Mouse (Mus musculus): ENCODE data around the gene Ptpro. TPM values are rescaled to one million over a fixed set of nuclear protein-coding genes. Genes with fewer than 3 reads are reported as not detected.

Gene Ptpro
- 2.6 and 3.0 TPM in 2 replicates for polyA plus RNA-seq (2015; fragmentation: Nextera tagmentation; extraction: Ambion mirVana)

- Histone ChIP-seq H3K9me3 (replicated peaks) (no peaks in the 10 kb centered on the region), H3K36me3 (no peaks in the 10 kb centered on the region)
- ATAC-seq (ENCODE audit: insufficient number of reproducible peaks, low FRiP score, low TSS enrichment, low read depth), result peak; percentile 47; the same call in 1 of the 2 replicates
These were observed at the start of gene Ptpro for GRCm38 (mm10) chr6:137252194-137252886. TSS of gene Ptpro (plus strand) at chr6:137252319.

DNA sequence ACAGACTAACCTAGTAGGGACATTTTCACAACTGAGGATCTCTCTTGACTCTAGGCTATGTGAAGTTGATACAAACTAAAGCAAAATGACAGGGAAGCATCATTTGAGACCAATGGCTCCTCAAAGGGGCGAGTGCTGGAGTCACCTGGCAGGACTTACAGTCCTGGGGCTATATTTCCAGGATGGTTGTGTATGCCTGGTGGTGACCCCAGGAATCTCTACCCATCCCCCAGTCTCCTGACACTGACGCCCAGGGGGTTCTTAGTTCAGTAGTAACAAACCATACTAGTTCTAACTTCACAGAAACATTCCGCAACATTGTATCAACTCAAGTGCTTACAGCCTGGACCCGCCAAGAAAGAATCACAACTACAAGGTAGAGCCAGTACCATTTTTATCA lies 49.5 kb upstream of the Ptpro start:
- no peaks in the 10 kb centered on the region for H3K9me3 ChIP-seq (replicated peaks)
- H3K4me3 ChIP-seq (replicated peaks), result no peak overlapping the region
- H3K27ac ChIP-seq (replicated peaks), result no peak overlapping the region
- no peaks in the 10 kb centered on the region for H3K36me3 ChIP-seq
- no peak for ATAC-seq (ENCODE audit: insufficient number of reproducible peaks, low FRiP score, low TSS enrichment, low read depth)
- no peaks in the 10 kb centered on the region for H3K4me1 ChIP-seq
- WGBS, result 86% methylated on average over 4 of the region's 4 CpGs
- H3K9ac ChIP-seq, result no peak overlapping the region
- no peak overlapping the region for H3K4me2 ChIP-seq (replicated peaks)
- H3K27me3 ChIP-seq, result no peaks in the 10 kb centered on the region

More at GRCm38 (mm10) chr6:137252194-137252886, at the start of gene Ptpro:
- peaks cover 13% of the 10 kb centered on the region for H3K4me1 ChIP-seq
- WGBS, result under 1% methylated on average over 53 of the region's 53 CpGs
- H3K9ac ChIP-seq, result no peak within 1 kb of the TSS
- peak within 1 kb of the TSS; percentile 90 for H3K4me2 ChIP-seq (replicated peaks)
- H3K27ac ChIP-seq (replicated peaks), result no peak within 1 kb of the TSS
- H3K27me3 ChIP-seq, result peaks cover 24% of the 10 kb centered on the region
- peak within 1 kb of the TSS; percentile 46 for H3K4me3 ChIP-seq (replicated peaks)

GRCm38 (mm10) chr6:137205662-137206400 lies 46.3 kb upstream of the Ptpro start:
- no peak overlapping the region for H3K4me2 ChIP-seq (replicated peaks)
- ATAC-seq (ENCODE audit: insufficient number of reproducible peaks, low FRiP score, low TSS enrichment, low read depth), result no peak
- H3K27me3 ChIP-seq, result no peaks in the 10 kb centered on the region
- H3K36me3 ChIP-seq, result no peaks in the 10 kb centered on the region
- no peak overlapping the region for H3K9ac ChIP-seq
- no peak overlapping the region for H3K4me3 ChIP-seq (replicated peaks)
- H3K27ac ChIP-seq (replicated peaks), result no peak overlapping the region
- 52% methylated on average over 11 of the region's 11 CpGs for WGBS
- H3K9me3 ChIP-seq (replicated peaks), result no peaks in the 10 kb centered on the region
- H3K4me1 ChIP-seq, result no peaks in the 10 kb centered on the region

GRCm38 (mm10) chr6:137207126-137207525 lies 45.0 kb upstream of the Ptpro start:
- Histone ChIP-seq H3K9me3 (replicated peaks) (no peaks in the 10 kb centered on the region), H3K36me3 (no peaks in the 10 kb centered on the region), H3K4me3 (replicated peaks) (no peak overlapping the region), H3K4me1 (no peaks in the 10 kb centered on the region), H3K27me3 (no peaks in the 10 kb centered on the region), H3K9ac (no peak overlapping the region), H3K4me2 (replicated peaks) (no peak overlapping the region), H3K27ac (replicated peaks) (no peak overlapping the region)
- WGBS, result 88% methylated on average over 6 of the region's 6 CpGs
- no peak for ATAC-seq (ENCODE audit: insufficient number of reproducible peaks, low FRiP score, low TSS enrichment, low read depth)

- Histone ChIP-seq H3K4me1 (no peaks in the 10 kb centered on the region), H3K27ac (replicated peaks) (no peak overlapping the region), H3K27me3 (no peaks in the 10 kb centered on the region), H3K4me2 (replicated peaks) (no peak overlapping the region), H3K4me3 (replicated peaks) (no peak overlapping the region), H3K9me3 (replicated peaks) (no peaks in the 10 kb centered on the region), H3K9ac (no peak overlapping the region), H3K36me3 (no peaks in the 10 kb centered on the region)
- ATAC-seq (ENCODE audit: insufficient number of reproducible peaks, low FRiP score, low TSS enrichment, low read depth), result no peak
- WGBS, result 82% methylated on average over 8 of the region's 8 CpGs
These were observed 42.1 kb upstream of the Ptpro start for GRCm38 (mm10) chr6:137209992-137210391.

DNA sequence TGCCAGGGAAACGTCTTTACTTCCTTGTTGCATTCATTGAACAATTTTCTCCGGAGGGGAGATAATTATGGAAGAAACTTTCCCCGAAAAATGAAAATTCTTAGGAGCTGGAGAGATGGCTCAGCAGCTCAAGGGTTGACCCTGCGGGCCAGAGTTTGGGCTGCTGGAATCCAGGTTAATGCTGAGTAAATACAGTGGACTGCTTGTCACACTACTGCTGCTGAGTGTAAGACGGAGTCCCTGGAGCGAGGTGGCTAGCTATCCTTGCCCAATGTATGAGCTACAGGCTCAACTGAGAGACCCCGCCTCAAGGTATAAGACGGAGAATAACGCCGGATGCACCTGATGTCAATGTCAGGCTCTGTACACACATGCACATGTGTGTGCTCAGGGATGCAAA lies 41.1 kb upstream of the Ptpro start:
- WGBS, result 89% methylated on average over 10 of the region's 10 CpGs
- H3K27me3 ChIP-seq, result no peaks in the 10 kb centered on the region
- no peak overlapping the region for H3K4me3 ChIP-seq (replicated peaks)
- H3K27ac ChIP-seq (replicated peaks), result no peak overlapping the region
- no peaks in the 10 kb centered on the region for H3K4me1 ChIP-seq
- H3K9me3 ChIP-seq (replicated peaks), result no peaks in the 10 kb centered on the region
- no peaks in the 10 kb centered on the region for H3K36me3 ChIP-seq
- H3K9ac ChIP-seq, result no peak overlapping the region
- ATAC-seq (ENCODE audit: insufficient number of reproducible peaks, low FRiP score, low TSS enrichment, low read depth), result no peak
- H3K4me2 ChIP-seq (replicated peaks), result no peak overlapping the region

DNA sequence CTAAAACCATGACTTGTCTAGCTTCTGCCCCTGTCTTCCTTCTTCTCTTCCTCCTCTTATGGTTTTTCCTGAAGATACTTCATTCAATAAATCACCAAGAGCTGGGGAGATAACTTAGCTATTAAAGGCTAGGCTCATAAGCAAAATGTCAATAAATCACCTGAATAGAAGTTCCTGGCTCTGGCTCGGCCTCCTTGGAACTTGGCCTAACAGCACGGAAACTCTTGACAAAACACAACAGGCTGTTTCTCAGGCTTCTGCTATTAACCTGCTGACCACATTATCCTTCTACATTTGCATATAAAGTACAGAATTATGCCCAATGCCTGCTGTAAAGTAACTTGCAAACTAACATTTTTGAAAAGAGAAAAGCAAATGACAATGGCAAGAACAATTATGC lies 40.7 kb upstream of the Ptpro start:
- Histone ChIP-seq H3K9ac (no peak overlapping the region), H3K27me3 (no peaks in the 10 kb centered on the region), H3K4me1 (no peaks in the 10 kb centered on the region), H3K4me3 (replicated peaks) (no peak overlapping the region), H3K36me3 (no peaks in the 10 kb centered on the region), H3K9me3 (replicated peaks) (no peaks in the 10 kb centered on the region), H3K4me2 (replicated peaks) (no peak overlapping the region), H3K27ac (replicated peaks) (no peak overlapping the region)
- 85% methylated on average over 2 of the region's 2 CpGs for WGBS
- no peak for ATAC-seq (ENCODE audit: insufficient number of reproducible peaks, low FRiP score, low TSS enrichment, low read depth)

DNA sequence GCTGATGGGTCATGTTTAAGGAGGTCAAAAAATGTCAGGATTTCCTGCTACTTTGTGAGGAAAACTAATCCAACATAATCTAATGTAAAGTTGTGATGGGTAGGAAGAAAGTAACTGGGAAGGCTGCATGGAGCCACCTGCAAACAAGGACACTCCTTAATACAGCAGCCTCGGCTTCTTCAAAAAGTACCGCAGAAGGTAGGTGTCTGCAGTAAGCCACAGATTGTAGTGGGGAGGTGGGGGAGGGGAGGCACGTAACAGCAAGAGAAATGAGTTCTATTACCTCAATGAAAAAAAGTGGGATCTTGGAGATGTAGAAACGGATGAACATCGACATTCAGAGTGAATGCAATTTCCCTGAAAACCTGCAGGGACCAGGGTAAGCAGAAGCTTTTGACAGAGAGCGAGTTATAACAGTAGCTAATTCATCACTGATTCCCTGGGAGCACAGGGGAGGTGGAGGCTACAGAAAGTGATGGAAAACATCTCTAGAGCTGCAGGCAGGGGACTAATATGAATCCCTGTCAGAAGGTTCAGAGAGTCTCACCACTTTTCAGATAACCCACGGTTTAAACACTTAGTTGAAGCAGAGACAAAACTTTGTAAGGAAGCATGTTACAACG lies 34.2 kb upstream of the Ptpro start:
- Histone ChIP-seq H3K9me3 (replicated peaks) (no peaks in the 10 kb centered on the region), H3K27ac (replicated peaks) (no peak overlapping the region), H3K9ac (no peak overlapping the region), H3K4me1 (no peaks in the 10 kb centered on the region), H3K4me3 (replicated peaks) (no peak overlapping the region), H3K36me3 (no peaks in the 10 kb centered on the region), H3K27me3 (no peaks in the 10 kb centered on the region), H3K4me2 (replicated peaks) (no peak overlapping the region)
- no peak for ATAC-seq (ENCODE audit: insufficient number of reproducible peaks, low FRiP score, low TSS enrichment, low read depth)
- WGBS, result 77% methylated on average over 8 of the region's 8 CpGs

GRCm38 (mm10) chr6:137252887-137253242 lies 746 bp downstream of the Ptpro start:
- H3K36me3 ChIP-seq, result no peaks in the 10 kb centered on the region
- peaks cover 13% of the 10 kb centered on the region for H3K4me1 ChIP-seq
- no peak for ATAC-seq (ENCODE audit: insufficient number of reproducible peaks, low FRiP score, low TSS enrichment, low read depth)
- no peak overlapping the region for H3K9ac ChIP-seq
- WGBS, result 2% methylated on average over 15 of the region's 15 CpGs
- H3K27me3 ChIP-seq, result peaks cover 24% of the 10 kb centered on the region
- H3K27ac ChIP-seq (replicated peaks), result no peak overlapping the region
- peak overlapping the region; percentile 90 for H3K4me2 ChIP-seq (replicated peaks)
- peak overlapping the region; percentile 46 for H3K4me3 ChIP-seq (replicated peaks)
- H3K9me3 ChIP-seq (replicated peaks), result no peaks in the 10 kb centered on the region

DNA sequence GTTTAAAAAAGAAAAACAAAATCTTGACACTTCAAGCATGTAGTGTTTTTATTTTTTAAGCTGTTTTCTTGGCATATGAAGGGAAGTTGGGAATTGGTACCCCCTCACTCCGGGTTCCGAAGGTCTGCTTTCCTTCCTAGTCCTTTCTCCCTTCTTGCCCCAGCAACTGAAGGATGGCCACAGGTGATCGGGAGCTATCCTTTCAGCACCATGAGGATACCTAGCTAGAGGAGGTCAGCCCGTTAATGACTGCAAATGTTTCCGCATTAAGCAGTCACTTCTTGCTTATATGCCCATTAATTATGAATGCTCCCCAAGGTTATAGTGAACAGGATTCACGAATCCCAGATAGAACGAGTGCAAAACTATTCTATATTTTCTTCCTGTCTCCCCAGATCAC lies 1.3 kb downstream of the Ptpro start:
- peaks cover 13% of the 10 kb centered on the region for H3K4me1 ChIP-seq
- ATAC-seq (ENCODE audit: insufficient number of reproducible peaks, low FRiP score, low TSS enrichment, low read depth), result no peak
- H3K27me3 ChIP-seq, result peaks cover 24% of the 10 kb centered on the region
- no peaks in the 10 kb centered on the region for H3K36me3 ChIP-seq
- H3K27ac ChIP-seq (replicated peaks), result no peak overlapping the region
- H3K9ac ChIP-seq, result no peak overlapping the region
- no peaks in the 10 kb centered on the region for H3K9me3 ChIP-seq (replicated peaks)
- no peak overlapping the region for H3K4me2 ChIP-seq (replicated peaks)
- 8% methylated on average over 7 of the region's 7 CpGs for WGBS
- H3K4me3 ChIP-seq (replicated peaks), result no peak overlapping the region

DNA sequence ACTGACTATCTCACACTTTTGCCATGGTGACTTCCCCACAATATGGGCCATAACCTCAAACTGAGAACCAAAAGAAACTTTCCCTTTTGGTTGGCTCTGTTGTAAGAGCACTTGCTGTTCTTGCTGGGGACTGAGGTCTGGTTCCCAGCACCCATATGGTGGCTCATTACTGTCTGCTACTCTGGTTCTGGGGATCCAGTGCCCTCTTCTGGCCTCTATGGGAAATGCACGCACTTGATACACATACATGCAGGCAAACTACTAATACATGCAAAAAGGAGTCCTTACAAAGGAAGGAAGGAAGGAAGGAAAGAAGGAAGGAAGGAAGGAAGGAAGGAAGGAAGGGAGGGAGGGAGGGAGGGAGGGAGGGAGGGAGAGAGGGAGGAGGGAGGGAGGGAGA lies 8.9 kb downstream of the Ptpro start:
- Histone ChIP-seq H3K27me3 (no peaks in the 10 kb centered on the region), H3K36me3 (no peaks in the 10 kb centered on the region), H3K9me3 (replicated peaks) (no peaks in the 10 kb centered on the region), H3K4me2 (replicated peaks) (no peak overlapping the region), H3K4me3 (replicated peaks) (no peak overlapping the region), H3K9ac (no peak overlapping the region), H3K4me1 (no peaks in the 10 kb centered on the region), H3K27ac (replicated peaks) (no peak overlapping the region)
- ATAC-seq (ENCODE audit: insufficient number of reproducible peaks, low FRiP score, low TSS enrichment, low read depth), result no peak
- WGBS, result 89% methylated on average over 1 of the region's 1 CpGs

All from embryonic facial prominence, embryonic 15.5 days (tissue).